Mouse (Mus musculus) urinary bladder, postnatal 10 days (tissue): ENCODE measurements around the gene Rapgef5.

Experiments used
- DNase-seq: peaks from one replicate; pipeline ENCODE4 v3.0.0; 2022; ENCODE audit warnings: low spot score

Gene Rapgef5

GRCm38 (mm10) chr12:117619523-117620023, 103.3 kb downstream of the Rapgef5 start:
- no peak for DNase-seq

- DNase-seq = no peak
These were observed 106.7 kb downstream of the Rapgef5 start for GRCm38 (mm10) chr12:117622972-117623371.

DNA sequence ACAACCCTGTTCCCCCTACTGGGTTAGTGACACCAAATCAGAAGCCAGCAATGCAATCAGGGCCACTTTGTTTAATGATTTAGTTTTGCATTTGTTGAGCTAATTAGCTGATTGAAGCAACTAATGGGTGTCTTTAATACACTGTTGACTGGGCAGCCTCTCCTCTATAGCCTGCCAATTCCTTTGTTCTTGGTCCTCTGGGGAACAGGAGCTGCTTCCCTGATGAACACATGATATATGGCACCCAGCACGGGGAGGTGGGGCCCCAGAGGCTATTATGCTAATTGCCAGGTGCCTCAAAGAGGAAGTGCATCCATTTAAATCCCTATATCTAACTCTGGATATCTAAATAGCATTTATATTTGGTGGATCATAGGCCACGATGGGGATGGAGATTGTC, 111.0 kb downstream of the Rapgef5 start:
- DNase-seq = no peak

- DNase-seq = no peak
These were observed 112.2 kb downstream of the Rapgef5 start for GRCm38 (mm10) chr12:117628321-117629093.

DNA sequence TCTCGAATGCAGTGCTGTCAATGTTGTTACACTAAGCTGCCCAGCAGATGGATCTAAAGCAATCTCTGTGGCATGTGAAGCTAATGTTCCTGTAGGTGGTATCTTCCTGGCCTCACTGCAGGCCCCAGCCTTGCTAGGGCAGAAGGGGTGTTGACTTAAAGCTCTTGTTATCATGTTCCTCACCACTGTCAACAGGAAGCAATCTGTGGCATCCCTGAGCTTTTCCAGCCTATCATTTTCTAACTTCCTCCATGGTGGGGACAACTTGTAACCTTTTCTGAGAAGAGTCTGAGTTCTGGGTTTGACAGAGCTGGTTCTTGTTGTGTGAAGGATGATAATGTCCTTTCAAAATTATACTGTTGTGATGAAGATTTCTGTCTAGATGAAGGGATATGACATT, 115.9 kb downstream of the Rapgef5 start:
- DNase-seq = no peak

GRCm38 (mm10) chr12:117636139-117636772, 120.0 kb downstream of the Rapgef5 start:
- DNase-seq = no peak

- no peak for DNase-seq
These were observed 120.7 kb downstream of the Rapgef5 start for GRCm38 (mm10) chr12:117636969-117637368.

GRCm38 (mm10) chr12:117638833-117639232, 122.6 kb downstream of the Rapgef5 start:
- no peak for DNase-seq

- no peak for DNase-seq
These were observed 123.3 kb downstream of the Rapgef5 start for GRCm38 (mm10) chr12:117639356-117640121.

DNA sequence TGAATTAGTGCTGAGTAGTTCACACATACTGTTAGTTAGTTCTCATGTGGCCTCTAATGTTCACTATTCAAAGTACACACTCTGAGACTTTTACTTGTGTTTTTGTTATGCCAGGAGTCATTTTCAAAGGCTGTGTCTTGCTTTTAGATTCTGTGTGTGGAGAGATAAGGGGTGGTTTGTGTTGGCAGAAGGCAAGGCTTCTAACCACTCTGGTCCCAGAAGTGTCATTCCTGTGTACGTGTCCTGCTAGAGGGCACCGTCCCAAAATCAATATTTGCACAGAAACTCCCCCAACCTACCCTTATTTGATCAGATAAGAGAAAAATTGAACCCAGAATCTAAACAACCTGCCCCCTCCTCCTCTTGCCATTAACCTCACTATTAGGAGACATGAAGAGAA, 126.2 kb downstream of the Rapgef5 start:
- no peak for DNase-seq

DNA sequence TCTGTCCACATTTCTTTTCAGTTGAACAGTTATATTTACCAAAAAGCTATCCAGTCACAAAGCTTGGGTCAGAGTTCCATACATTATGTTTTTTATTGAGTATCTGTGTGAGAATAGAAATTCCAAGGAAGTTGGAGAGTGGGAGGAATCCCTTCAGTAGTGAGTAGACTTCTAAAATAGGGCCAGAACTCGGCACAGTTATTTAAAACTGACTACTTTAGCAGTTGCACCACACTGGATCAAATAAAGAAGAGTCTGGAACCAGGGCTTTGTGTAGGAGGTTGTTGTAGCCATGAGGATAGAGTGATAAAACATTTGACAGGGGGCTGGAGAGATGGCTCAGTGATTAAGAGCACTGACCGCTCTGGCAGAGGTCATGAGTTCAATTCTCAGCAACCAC, 129.5 kb downstream of the Rapgef5 start:
- DNase-seq = no peak

- no peak for DNase-seq
These were observed 137.7 kb downstream of the Rapgef5 start for GRCm38 (mm10) chr12:117653920-117654472.

DNA sequence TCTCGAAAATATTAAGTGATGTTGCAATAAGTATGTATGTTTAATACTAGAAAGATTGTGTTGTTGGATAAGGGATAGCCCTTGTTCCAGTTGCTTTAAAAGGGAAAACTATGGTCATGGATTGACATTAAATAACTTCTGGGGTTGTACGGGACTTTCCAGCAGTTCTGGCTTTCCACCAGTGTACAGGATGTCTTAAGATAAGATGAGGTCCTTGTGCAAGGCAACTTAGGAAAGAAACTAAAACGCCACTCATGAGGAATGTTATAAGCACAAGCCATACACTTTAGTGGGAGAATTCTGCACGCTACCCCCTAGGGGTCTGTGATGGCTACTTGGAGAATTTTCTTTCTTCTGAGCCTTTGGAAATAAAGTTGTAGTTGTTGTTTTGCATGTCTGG, 140.7 kb downstream of the Rapgef5 start:
- DNase-seq = no peak

DNA sequence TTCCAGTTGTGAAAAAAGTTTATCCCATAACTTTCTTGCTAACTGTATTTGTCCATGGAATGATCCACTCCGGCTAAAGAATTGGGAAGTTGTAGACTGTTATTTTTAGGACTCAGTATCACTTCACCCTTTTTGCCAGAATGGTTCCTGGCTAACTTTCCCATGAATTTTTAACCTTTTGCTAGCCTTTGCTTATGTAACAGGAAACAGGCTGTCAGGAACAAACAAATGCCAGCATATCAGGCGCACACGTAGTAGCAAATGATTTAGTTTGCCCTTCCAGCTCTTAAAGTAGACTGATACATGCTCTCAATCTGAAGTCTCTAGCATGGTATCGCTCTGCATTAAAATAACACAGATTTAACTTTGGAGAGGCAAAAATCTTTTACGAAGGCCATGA, 141.5 kb downstream of the Rapgef5 start:
- DNase-seq = no peak

DNA sequence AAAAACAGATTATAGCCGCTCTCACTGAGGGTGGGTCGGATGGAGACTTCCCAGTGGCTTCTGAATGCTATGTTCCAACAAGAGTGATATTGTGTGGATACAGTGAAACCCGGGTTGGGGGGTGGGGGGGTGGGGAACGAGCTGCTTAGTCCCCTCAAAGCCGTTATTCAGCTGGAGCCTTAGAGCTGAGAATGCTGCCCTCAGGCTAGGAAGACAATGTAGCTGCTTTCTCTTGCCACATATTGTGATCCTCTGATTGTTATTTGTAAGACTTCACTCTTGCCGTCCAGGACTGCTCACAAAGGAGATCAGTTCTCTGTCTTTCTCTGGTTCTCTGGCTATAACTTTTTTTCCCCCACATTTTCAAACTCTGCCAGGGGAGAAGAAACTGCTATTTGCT, 142.5 kb downstream of the Rapgef5 start:
- DNase-seq = no peak

- no peak for DNase-seq
These were observed 144.1 kb downstream of the Rapgef5 start for GRCm38 (mm10) chr12:117660361-117660760.

GRCm38 (mm10) chr12:117661871-117662270, 145.6 kb downstream of the Rapgef5 start:
- DNase-seq = no peak

- DNase-seq = no peak
These were observed 147.4 kb downstream of the Rapgef5 start for GRCm38 (mm10) chr12:117663637-117664036.

DNA sequence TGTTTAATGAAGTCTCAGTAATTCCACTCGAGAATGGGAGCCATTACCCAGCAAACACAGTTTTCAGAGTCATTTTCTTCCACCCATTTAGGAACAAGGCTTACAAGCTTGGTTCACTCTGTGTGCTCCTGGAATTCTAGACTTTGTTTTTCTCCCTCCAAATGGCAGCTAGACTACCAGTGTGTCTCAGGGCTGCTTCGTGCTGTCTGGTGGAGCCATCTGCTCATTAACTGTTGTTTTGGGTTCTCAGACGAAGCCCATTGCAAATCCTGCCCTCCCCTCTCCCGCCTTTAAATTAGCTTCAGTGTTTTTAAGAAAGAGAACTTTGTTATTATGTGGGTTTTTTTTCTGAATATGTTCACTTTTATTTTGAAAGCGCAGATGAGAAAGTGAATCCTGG, 148.4 kb downstream of the Rapgef5 start:
- no peak for DNase-seq

GRCm38 (mm10) chr12:117666391-117666790, 150.1 kb downstream of the Rapgef5 start:
- DNase-seq = no peak

GRCm38 (mm10) chr12:117669610-117670400, 153.5 kb downstream of the Rapgef5 start:
- no peak for DNase-seq

GRCm38 (mm10) chr12:117673188-117673587, 156.9 kb downstream of the Rapgef5 start:
- DNase-seq = no peak
